Mouse (Mus musculus): Measurements from ENCODE around the gene Sf3b2. TPM values are rescaled to one million over a fixed set of nuclear protein-coding genes. Genes with fewer than 3 reads are reported as not detected.
"Not testable (repeated sequence)": the region's sequence is repeated elsewhere in the genome, so short reads cannot be mapped to it uniquely, and the experiment has no call there.

Gene Sf3b2
- polyA plus RNA-seq, 1 experiment from 2014 or later, result 289 TPM

GRCm38 (mm10) chr19:5271430-5271829 lies 23.8 kb downstream of the Sf3b2 start:
- 48% methylated on average over 1 of the region's 1 CpGs for WGBS
- Histone ChIP-seq H3K4me2 (replicated peaks) (peak overlapping the region; percentile 90), H3K4me3 (replicated peaks) (peak overlapping the region; percentile 91; the same call in 1 of the 2 replicates), H3K36me3 (peaks cover 15% of the 10 kb centered on the region), H3K9ac (no peak overlapping the region), H3K4me1 (replicated peaks) (peaks cover 20% of the 10 kb centered on the region; the same call in 1 of the 2 replicates), H3K9me3 (no peaks in the 10 kb centered on the region), H3K27me3 (replicated peaks) (no peaks in the 10 kb centered on the region), H3K27ac (no peak overlapping the region)
- ATAC-seq, result no peak

DNA sequence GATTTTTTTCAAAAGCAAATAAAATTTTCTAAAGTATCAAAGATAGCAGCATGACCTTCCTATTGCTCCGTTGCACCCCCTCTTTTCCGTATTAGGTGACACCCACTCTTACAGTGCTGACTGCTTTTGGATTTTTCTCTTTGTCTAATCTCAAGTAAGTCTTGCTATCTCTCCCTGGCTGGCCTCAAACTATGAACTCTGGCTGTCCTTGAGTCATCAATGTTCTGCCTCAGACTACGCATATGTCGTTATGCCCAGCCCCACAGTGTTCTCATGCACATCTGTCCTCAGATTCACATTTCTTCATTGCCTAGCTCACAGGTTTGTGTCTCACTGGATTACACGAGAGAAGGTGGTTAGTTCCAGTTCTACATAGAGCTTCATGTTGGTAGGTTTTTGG lies 25.9 kb downstream of the Sf3b2 start:
- ATAC-seq, result no peak
- Histone ChIP-seq H3K4me3 (replicated peaks) (no peak overlapping the region), H3K4me1 (replicated peaks) (peaks cover 20% of the 10 kb centered on the region; the same call in 1 of the 2 replicates)

DNA sequence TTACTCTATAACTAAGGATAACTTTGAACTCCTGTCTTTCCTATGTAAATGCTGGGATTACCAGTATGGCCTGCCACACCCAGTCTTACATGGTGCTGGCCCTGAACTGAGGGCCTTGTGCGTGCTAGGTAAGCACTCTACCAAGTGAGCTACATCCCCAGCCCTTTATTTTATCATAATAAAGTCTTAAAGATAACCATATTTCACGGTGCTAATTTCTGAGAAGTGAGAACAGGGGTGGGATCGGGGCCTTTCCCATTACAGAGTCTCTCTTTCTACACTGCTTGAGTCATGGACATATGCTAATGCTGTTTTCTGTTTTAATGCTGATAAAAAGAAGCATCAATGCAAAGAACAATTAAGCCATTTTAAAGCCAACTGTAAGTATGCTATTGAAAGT lies 26.4 kb downstream of the Sf3b2 start:
- no peak overlapping the region for H3K27ac ChIP-seq
- H3K4me2 ChIP-seq (replicated peaks), result no peak overlapping the region
- H3K9ac ChIP-seq, result no peak overlapping the region
- H3K27me3 ChIP-seq (replicated peaks), result no peaks in the 10 kb centered on the region
- no peak for ATAC-seq
- H3K9me3 ChIP-seq, result no peaks in the 10 kb centered on the region
- H3K36me3 ChIP-seq, result no peaks in the 10 kb centered on the region
- peaks cover 19% of the 10 kb centered on the region; the same call in 1 of the 2 replicates for H3K4me1 ChIP-seq (replicated peaks)
- WGBS, result 81% methylated on average over 3 of the region's 3 CpGs
- H3K4me3 ChIP-seq (replicated peaks), result no peak overlapping the region

More for the DNA sequence above, 25.9 kb downstream of the Sf3b2 start:
- 74% methylated on average over 5 of the region's 5 CpGs for WGBS
- H3K4me2 ChIP-seq (replicated peaks), result no peak overlapping the region
- peaks cover 3% of the 10 kb centered on the region; the same call in 1 of the 2 replicates for H3K36me3 ChIP-seq
- no peaks in the 10 kb centered on the region for H3K9me3 ChIP-seq
- H3K27me3 ChIP-seq (replicated peaks), result no peaks in the 10 kb centered on the region
- H3K27ac ChIP-seq, result no peak overlapping the region
- H3K9ac ChIP-seq, result no peak overlapping the region

DNA sequence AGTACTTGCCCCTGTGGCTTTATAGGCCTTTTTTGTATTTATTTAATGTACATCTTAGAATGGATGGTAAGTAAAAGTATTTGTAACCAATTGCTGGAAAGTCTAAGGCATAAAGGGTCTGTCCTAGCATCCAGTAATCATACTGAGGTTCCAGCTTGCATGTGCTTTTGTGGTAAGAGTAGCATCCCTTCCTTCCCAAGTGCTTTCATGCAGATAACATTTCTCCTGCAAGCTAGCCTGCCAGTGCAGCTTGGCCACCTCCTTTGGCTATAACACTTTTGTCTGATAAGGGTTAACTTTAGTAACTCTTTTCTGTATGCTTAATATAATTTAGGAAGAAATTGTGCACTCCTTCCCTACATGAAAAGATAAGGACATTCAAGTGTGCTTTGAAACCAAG lies 27.2 kb downstream of the Sf3b2 start:
- H3K4me3 ChIP-seq (replicated peaks), result no peak overlapping the region
- H3K9ac ChIP-seq, result no peak overlapping the region
- no peaks in the 10 kb centered on the region for H3K27me3 ChIP-seq (replicated peaks)
- ATAC-seq, result no peak
- no peak overlapping the region for H3K27ac ChIP-seq
- no peaks in the 10 kb centered on the region for H3K36me3 ChIP-seq
- no peak overlapping the region for H3K4me2 ChIP-seq (replicated peaks)
- H3K4me1 ChIP-seq (replicated peaks), result peaks cover 11% of the 10 kb centered on the region; the same call in 1 of the 2 replicates
- H3K9me3 ChIP-seq, result no peaks in the 10 kb centered on the region

- no peaks in the 10 kb centered on the region for H3K27me3 ChIP-seq (replicated peaks)
- H3K9me3 ChIP-seq, result no peaks in the 10 kb centered on the region
- H3K36me3 ChIP-seq, result no peaks in the 10 kb centered on the region
- H3K27ac ChIP-seq, result no peak overlapping the region
- H3K9ac ChIP-seq, result no peak overlapping the region
- ATAC-seq, result no peak
- H3K4me2 ChIP-seq (replicated peaks), result no peak overlapping the region
- H3K4me1 ChIP-seq (replicated peaks), result peaks cover 9% of the 10 kb centered on the region; the same call in 1 of the 2 replicates
- H3K4me3 ChIP-seq (replicated peaks), result no peak overlapping the region
- WGBS, result 96% methylated on average over 5 of the region's 5 CpGs
These were observed 28.2 kb downstream of the Sf3b2 start for GRCm38 (mm10) chr19:5267015-5267414.

DNA sequence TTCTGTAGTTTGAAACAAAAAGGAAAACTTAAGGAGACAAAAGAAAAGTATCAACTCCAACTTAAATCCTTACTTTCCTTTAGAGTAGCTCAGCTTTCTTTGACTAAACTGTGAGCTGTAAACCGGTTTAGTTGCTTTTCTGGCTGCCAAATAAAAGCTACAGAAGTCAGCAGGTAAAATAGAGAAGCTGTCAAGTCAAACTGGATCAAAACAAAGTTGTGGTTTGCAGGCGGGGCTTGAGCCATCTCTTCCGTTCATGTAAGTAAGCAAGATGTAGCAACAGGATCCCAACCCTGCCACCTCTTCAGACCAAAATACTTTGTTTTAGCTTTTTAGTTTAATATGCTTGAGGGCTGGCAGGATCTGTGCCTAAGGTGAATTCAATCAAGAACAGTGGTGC lies 38.1 kb downstream of the Sf3b2 start:
- H3K27me3 ChIP-seq (replicated peaks), result no peaks in the 10 kb centered on the region
- no peaks in the 10 kb centered on the region for H3K4me1 ChIP-seq (replicated peaks)
- 45% methylated on average over 3 of the region's 3 CpGs for WGBS
- no peak overlapping the region for H3K27ac ChIP-seq
- ATAC-seq, result no peak
- no peak overlapping the region for H3K4me2 ChIP-seq (replicated peaks)
- no peaks in the 10 kb centered on the region for H3K9me3 ChIP-seq
- H3K4me3 ChIP-seq (replicated peaks), result no peak overlapping the region
- H3K36me3 ChIP-seq, result no peaks in the 10 kb centered on the region
- H3K9ac ChIP-seq, result no peak overlapping the region

DNA sequence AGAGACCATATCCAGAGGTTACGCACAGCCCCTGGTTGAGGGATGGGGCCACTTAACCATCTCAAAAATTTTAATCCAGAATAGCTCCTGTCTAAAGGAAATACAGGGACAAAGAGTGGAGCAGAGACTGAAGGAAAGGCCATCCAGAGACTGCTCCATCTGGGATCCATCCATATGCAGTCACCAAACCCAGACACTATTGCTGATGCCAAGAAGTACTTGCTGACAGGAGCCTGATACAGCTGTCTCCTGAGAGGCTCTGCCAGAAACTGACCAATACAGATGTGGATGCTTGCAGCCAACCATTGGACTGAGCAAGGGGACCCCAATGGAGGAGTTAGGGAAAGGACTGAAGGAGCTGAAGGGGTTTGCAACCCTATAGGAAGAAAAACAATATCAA lies 58.3 kb downstream of the Sf3b2 start:
- H3K4me3 ChIP-seq (replicated peaks); H3K27me3 ChIP-seq (replicated peaks); H3K9ac ChIP-seq; H3K9me3 ChIP-seq; H3K36me3 ChIP-seq; H3K4me1 ChIP-seq (replicated peaks); ATAC-seq; H3K27ac ChIP-seq; H3K4me2 ChIP-seq (replicated peaks): not testable (repeated sequence)
- WGBS, result 100% methylated on average over 1 of the region's 1 CpGs

DNA sequence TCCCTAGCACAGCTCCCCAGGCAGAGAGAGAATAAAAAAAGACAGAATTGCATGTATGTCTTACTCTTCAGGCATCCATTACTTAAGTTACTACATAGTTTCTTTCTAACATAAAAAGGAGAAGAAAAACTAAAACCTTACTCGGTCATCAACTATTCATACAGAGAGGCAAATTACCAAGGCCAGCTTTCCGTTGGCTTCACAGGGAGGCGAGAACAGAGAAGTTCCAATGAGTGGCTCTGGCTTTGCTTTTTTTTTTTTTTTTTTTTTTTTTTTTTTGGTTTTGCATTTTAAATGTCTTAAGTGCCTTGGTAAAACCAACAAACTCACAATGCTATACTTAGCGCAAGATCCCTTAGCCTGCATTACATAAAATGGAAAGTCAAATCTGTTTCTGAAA lies 62.6 kb downstream of the Sf3b2 start:
- Histone ChIP-seq H3K36me3 (no peaks in the 10 kb centered on the region), H3K27me3 (replicated peaks) (no peaks in the 10 kb centered on the region), H3K4me3 (replicated peaks) (no peak overlapping the region), H3K9ac (no peak overlapping the region), H3K27ac (no peak overlapping the region), H3K4me1 (replicated peaks) (no peaks in the 10 kb centered on the region), H3K9me3 (no peaks in the 10 kb centered on the region), H3K4me2 (replicated peaks) (no peak overlapping the region)
- WGBS, result 89% methylated on average over 4 of the region's 4 CpGs
- no peak for ATAC-seq

- Histone ChIP-seq H3K36me3 (no peaks in the 10 kb centered on the region), H3K9me3 (no peaks in the 10 kb centered on the region), H3K27ac (no peak overlapping the region), H3K4me2 (replicated peaks) (no peak overlapping the region), H3K27me3 (replicated peaks) (no peaks in the 10 kb centered on the region), H3K9ac (no peak overlapping the region), H3K4me1 (replicated peaks) (no peaks in the 10 kb centered on the region), H3K4me3 (replicated peaks) (no peak overlapping the region)
- no peak for ATAC-seq
- 58% methylated on average over 2 of the region's 2 CpGs for WGBS
These were observed 65.1 kb downstream of the Sf3b2 start for GRCm38 (mm10) chr19:5230110-5230509.

DNA sequence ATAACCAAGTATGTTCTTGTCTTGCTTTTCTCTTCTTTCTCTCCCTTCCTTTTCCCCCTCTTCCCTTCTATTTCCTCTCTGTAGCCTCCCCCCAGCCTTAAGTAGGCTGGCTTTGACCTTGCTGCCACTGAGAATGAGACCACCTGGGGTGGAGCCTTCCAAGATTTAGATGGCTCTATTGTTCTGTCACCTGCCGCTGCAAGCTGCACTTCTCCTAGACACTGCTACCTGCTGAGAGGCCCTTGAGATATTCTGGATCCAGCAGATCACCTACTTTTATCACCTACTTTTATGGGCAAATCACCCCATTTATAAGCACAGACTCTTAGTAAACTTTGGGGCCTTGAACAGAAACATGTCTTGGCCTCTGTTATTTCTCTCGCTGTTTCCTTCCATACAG lies 70.6 kb downstream of the Sf3b2 start:
- no peaks in the 10 kb centered on the region for H3K27me3 ChIP-seq (replicated peaks)
- H3K9ac ChIP-seq, result no peak overlapping the region
- WGBS, result 58% methylated on average over 2 of the region's 2 CpGs
- H3K4me1 ChIP-seq (replicated peaks), result no peaks in the 10 kb centered on the region
- no peak overlapping the region for H3K4me3 ChIP-seq (replicated peaks)
- no peaks in the 10 kb centered on the region for H3K36me3 ChIP-seq
- no peaks in the 10 kb centered on the region for H3K9me3 ChIP-seq
- H3K4me2 ChIP-seq (replicated peaks), result no peak overlapping the region
- no peak overlapping the region for H3K27ac ChIP-seq
- ATAC-seq, result no peak

DNA sequence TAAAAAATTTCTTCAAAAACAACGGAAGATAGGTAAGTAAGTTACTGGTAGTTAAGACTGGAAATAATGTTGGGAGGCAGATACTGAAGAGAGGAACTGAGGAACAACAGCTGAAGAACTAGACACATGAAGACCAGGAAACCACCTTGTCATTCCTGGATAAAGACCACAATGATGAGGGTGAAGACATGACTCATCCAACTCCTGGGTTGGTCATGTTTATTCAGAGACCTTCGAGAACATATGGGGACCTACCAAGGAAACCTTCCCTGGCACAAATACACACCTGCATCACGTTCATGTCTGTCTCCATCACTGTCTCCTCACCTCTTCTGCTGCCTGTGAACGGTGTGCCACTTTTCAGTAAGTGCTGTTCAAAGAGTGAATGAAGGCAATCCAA lies 71.2 kb downstream of the Sf3b2 start:
- no peak for ATAC-seq
- H3K4me2 ChIP-seq (replicated peaks), result no peak overlapping the region
- no peaks in the 10 kb centered on the region for H3K27me3 ChIP-seq (replicated peaks)
- H3K9me3 ChIP-seq, result no peaks in the 10 kb centered on the region
- no peaks in the 10 kb centered on the region for H3K4me1 ChIP-seq (replicated peaks)
- 84% methylated on average over 4 of the region's 4 CpGs for WGBS
- H3K9ac ChIP-seq, result no peak overlapping the region
- H3K27ac ChIP-seq, result no peak overlapping the region
- H3K4me3 ChIP-seq (replicated peaks), result no peak overlapping the region
- H3K36me3 ChIP-seq, result no peaks in the 10 kb centered on the region
